Mouse (Mus musculus) lung, adult 2 months (tissue): ENCODE results near the gene Npas3. TPM values are rescaled to one million over a fixed set of nuclear protein-coding genes. Genes with fewer than 3 reads are reported as not detected.

Experiments
- DNase-seq: peaks from one replicate; pipeline ENCODE4 v3.0.0; 2022
- H3K4me1 ChIP-seq: fragments of 200-500 bp; 2 replicates; pipeline ENCODE4 v1.6.1; 2011; ENCODE audit warnings: low read length; ENCODE audit not compliant: control insufficient read depth, insufficient read depth
- H3K4me3 ChIP-seq: fragments of 200-500 bp; replicated peaks from 2 replicates; pipeline ENCODE3; 2011; ENCODE audit warnings: low read depth, mild to moderate bottlenecking, control low read depth, low read length; ENCODE audit errors: extremely low read depth
- CTCF ChIP-seq: fragments of 200-500 bp; IDR thresholded peaks from 2 replicates; pipeline ENCODE4 v1.5.1; 2011; ENCODE audit warnings: mild to moderate bottlenecking, low read length, control low read depth; ENCODE audit not compliant: insufficient read depth
- POLR2A ChIP-seq: fragments of 200-500 bp; IDR thresholded peaks from 2 replicates; pipeline ENCODE4 v1.6.1; 2011; ENCODE audit warnings: low read depth, mild to moderate bottlenecking, control low read depth, low read length, borderline replicate concordance; ENCODE audit errors: extremely low read depth
- WGBS: fragments of 180-500 bp; shearing (Covaris S2); methylation state at CpG from one replicate; pipeline ENCODE4 v1.1.7; 2018; 5-methylcytosine and 5-hydroxymethylcytosine counted together
- polyA plus RNA-seq: library from polyadenylated mRNA; depleted of rRNA; stranded (reverse); fragments of >200 nt; gene quantifications from 2 replicates; pipeline ENCODE4 v1.2.3, GENCODE M21; 2012

Gene Npas3
- polyA plus RNA-seq, 1 experiment, result 0.05 TPM

DNA sequence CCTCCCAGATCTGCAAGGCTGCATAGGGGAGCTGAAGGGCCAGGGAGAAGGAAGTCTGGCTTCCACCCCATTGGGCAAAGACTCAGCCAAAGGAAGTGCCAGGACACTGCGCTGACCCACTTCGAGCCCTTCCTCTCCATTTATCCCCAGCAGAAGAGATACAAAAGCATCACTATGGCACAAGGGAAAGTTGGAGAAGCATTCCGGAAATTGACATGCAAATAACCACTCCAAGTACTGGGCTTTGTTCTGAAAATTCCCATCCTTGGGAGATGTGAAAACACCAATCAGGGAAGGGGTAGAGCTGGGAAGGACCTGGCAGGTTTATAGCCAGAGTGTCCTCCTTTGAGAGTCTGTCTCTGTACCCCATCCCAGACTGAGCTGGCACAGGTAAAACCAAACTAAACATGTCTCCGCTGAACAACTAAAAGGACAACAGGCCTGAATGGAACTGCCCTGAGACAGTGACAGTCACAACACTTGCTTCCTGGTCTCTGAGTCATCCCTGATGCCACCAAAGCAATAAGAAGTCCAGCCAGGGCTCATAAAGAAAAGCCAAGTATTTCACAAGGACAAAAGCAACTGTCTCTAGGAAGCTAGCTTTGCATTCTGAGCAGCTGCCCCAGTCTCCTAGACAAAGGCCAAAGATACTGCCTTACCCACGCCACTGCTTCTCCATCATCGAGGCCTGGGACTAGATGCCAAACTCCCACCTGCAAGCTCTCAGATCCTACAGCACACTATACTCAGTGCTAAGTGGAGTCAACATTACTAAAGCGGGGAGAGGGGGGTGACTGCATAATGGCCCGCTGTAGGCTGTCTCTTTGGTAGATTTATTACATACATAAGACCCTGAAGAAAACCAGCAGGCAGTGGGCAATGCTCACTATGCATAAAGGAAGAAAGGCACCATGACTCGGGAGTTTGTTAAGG lies 733.4 kb downstream of the Npas3 start:
- DNase-seq, result no peak
- no peaks in the 10 kb centered on the region for H3K4me1 ChIP-seq
- TF ChIP-seq CTCF (no peak), POLR2A (no peak)
- WGBS, result 82% methylated on average over 9 of the region's 9 CpGs
- H3K4me3 ChIP-seq, result no peak overlapping the region

DNA sequence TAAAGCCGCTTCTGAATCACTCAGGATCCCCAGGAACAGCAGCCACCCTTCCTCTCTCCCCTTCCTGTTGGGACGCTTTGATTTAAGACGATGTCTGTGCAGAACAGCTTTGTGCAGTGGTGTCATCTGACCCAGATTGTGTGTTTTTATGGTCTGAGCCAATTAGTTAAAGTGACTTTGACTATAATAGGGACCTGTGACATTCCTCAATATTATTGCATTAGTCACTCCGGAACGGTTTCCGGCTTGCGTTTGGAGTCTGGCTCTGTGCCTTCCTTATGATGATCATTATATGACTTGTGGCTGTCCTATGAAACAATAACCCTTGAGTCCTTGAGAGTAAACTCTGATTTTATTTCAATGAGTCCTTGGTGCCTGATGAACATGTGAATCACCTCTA lies 735.5 kb downstream of the Npas3 start:
- TF ChIP-seq POLR2A (no peak), CTCF (no peak)
- no peak for DNase-seq
- no peak overlapping the region for H3K4me3 ChIP-seq
- H3K4me1 ChIP-seq, result no peaks in the 10 kb centered on the region
- 58% methylated on average over 7 of the region's 7 CpGs for WGBS

DNA sequence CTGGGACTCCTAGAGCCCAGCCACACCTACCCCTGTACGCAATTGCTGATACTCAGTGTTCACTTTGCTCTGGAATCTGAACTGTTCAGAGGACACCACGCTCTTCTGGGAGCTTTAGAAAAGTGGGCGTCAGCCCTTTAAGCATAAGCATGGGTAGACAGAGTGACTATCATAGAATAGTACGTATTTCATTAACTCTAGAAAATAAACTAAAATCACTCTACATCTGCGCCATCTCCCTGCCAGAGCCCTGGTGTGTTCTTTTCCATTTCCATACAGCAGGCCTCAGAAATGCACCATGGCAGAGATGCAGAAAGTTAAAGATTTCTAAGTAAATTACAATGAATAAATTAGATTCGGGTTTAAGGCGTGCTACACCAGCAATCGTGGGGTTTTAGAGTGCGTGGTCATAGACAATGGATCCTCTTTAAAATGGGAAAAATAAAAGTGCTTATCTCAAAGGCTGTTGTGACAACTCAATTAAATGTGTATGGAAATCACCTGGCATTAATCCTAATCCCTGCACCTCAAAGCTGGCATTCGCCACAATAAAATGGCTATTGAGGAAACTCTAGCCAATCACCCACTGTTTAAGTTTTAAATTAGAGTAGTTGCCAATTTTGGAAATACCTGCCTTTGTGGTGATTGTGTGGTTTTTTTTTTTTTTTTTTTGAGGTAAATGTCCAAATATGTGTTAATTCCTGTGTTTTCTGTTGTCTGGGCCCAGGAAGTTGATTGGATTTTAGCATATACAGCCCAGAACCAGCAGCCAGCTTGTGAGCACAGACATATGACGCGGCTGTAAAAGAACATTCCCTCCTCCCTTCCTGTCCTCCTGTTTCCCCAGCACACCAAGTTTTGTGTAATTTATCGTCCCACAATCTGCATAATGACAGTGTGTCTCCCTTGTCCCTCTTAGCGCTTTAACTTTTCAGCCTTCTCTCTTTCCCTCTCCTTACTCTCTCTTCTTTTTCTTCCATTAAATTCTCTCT lies 737.7 kb downstream of the Npas3 start:
- no peak for TF ChIP-seq POLR2A
- no peak for TF ChIP-seq CTCF
- Histone ChIP-seq H3K4me1 (no peaks in the 10 kb centered on the region), H3K4me3 (no peak overlapping the region)
- no peak for DNase-seq
- WGBS, result 90% methylated on average over 14 of the region's 14 CpGs

DNA sequence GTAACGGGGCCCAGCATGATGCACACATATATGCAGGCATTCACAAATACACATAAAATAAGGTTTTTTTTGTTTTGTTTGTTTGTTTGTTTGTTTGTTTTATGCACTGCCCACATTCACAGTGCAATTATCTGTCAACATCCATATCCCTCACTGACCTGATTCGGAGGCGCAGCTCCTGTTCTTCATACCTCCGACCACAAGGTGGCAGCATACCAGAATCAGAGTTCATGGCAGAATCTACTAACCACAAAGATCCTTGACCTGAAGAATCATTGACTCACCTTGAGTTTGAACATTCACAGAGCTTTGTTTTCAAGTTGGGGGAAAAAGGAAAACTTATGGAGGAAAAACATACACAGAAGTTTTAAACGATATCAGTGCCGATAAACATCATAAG lies 743.9 kb downstream of the Npas3 start:
- Histone ChIP-seq H3K4me3 (no peak overlapping the region), H3K4me1 (no peaks in the 10 kb centered on the region)
- 96% methylated on average over 6 of the region's 6 CpGs for WGBS
- DNase-seq, result no peak
- TF ChIP-seq POLR2A (no peak), CTCF (peak; percentile 54)

DNA sequence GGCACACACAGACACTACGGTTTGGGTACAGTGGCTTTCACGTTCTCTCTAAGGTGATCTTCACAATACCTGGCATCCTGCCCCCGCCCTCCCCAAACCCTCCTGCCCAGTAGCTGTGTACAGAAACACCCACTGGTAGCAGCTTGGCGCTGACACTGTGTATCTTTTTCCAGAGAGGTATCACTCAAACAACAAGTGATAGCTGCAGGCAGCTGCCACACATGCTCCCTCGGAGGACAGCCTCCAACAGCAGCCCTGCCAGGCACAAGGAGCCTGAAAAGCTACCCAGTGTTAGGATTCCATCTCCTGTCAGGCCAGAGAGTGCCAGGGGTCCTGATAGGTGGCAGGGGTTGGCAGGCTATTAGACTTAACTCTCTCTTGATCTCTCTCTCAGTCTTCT lies 747.2 kb downstream of the Npas3 start:
- H3K4me3 ChIP-seq, result no peak overlapping the region
- DNase-seq, result no peak
- TF ChIP-seq CTCF (no peak), POLR2A (no peak)
- no peaks in the 10 kb centered on the region for H3K4me1 ChIP-seq
- 60% methylated on average over 5 of the region's 5 CpGs for WGBS

DNA sequence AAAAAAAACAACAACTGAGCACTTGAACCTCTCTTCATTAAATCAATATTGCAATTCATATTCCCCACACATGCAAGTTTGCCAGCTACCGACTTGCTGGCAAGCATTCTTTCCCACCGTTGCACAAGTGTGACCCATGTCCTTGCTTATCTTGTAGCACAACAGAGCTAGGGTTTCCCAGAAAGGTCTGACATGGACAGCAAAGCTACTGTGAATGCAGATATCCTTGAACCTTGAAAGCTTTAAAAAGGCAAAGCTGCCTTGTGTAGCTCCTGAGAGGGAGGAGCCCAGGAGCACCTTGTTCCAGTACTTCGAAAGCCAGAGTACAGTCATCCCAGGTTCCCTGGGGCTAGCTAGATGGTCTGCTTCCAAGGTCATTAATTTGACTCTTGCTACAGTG lies 748.7 kb downstream of the Npas3 start:
- Histone ChIP-seq H3K4me3 (no peak overlapping the region), H3K4me1 (no peaks in the 10 kb centered on the region)
- no peak for TF ChIP-seq POLR2A
- TF ChIP-seq CTCF, result no peak
- no peak for DNase-seq
- 79% methylated on average over 3 of the region's 3 CpGs for whole genome bisulfite sequencing

DNA sequence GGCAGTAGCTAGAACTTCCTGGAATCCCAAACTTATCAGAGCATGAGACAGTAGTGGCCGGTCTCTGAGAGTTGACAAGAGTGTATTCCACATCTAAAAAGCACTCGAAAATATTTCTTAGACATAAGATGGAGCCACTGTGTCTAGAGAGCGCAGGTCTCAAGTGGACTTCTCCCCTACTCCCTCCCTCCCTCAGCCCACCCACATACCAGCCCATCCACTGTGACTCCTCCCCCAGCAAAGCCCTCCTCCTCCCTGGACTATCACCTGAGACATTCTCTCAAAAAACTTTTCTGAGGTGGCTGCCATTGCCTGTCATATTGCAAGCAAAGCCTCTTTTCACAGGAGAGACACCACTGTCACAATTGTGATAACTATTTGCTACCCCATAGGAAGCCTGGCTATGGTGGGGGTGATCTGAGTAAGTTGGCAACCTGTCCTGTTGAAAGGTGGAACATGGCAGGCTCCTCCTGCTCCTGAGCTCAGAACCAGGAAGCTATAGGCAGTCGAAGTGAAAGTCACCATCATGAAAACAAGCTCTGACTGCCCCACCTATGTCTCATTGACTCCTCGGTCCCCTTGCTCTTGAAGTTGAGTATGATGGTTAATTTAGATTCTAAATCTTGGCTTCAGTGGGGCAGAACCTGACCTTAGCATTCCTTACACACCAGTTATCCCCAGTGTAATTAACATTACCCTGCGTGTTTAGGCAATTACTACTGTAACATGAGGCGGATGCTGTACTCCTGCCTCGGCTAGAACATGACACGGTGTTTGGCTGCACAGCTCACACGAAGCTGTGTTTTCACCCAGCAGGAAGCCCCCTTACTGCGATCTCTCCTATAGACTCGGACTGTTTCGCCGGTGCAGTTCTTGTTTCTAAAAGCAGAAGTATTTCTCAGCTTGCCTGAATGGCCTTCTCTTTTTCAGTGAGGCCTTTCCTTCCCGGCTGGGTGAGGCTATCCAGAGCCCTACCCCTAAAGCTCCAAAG lies 751.5 kb downstream of the Npas3 start:
- Histone ChIP-seq H3K4me3 (no peak overlapping the region), H3K4me1 (no peaks in the 10 kb centered on the region)
- TF ChIP-seq POLR2A (no peak), CTCF (no peak)
- 62% methylated on average over 15 of the region's 15 CpGs for WGBS
- DNase-seq, result no peak

DNA sequence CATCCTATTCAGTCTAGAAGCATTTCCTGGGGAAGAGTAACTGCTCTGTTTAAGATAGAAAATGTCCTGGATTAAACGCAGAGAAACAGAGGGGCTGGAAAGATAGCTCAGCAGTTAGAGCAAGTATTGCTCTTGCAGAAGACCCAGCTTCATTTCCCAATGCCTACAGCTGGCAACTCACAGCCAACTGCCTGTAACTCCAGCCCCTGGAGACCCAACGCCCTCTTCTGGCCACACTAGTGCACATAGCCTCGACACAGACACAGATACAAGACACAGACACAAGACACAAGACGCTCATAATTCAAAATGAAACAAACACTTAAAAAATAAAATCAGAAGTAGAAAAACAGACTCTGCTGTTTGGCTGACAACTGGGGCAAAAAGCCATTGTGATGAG lies 754.0 kb downstream of the Npas3 start:
- TF ChIP-seq POLR2A (no peak), CTCF (no peak)

DNA sequence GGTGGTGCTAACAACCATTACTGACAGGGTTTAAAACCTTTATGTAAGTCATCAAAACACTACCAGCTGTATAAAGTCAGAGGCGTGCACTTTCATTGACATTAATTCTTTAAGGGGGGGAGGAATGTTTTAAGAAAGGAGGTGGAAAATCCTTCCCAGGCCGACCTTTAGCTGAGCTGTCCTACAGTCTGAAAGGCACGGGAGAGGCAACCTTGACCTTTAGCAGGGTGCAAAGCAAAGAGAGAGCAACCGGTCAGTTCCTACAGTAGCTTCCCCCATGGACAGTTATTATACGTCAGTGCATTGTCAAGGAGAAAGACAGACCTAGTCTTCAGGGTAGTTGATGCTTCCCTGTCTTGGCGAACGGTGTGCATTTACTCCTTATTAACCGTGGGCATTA lies 756.1 kb downstream of the Npas3 start:
- WGBS, result 41% methylated on average over 8 of the region's 8 CpGs
- Histone ChIP-seq H3K4me3 (no peak overlapping the region), H3K4me1 (no peaks in the 10 kb centered on the region)
- TF ChIP-seq POLR2A (no peak), CTCF (no peak)
- DNase-seq, result no peak

More for the DNA sequence above, 754.0 kb downstream of the Npas3 start:
- Histone ChIP-seq H3K4me3 (no peak overlapping the region), H3K4me1 (no peaks in the 10 kb centered on the region)
- no peak for DNase-seq
- WGBS, result 67% methylated on average over 4 of the region's 4 CpGs
